Mouse (Mus musculus): Measurements from ENCODE around the gene 1110002E22Rik.

GRCm38 (mm10) chr3:138095301-138095700 lies 30.4 kb downstream of the 1110002E22Rik start:
- no peak for TF ChIP-seq CTCF (IDR thresholded peaks at IDR 0.05; ENCODE audit: low read depth, low read length)
- TF ChIP-seq POLR2A (IDR thresholded peaks at IDR 0.05; ENCODE audit: borderline replicate concordance, low read depth, low read length) = no peak
